Mouse (Mus musculus) urinary bladder, postnatal 0 days (tissue): ENCODE data around the gene Trim32. TPM values are rescaled to one million over a fixed set of nuclear protein-coding genes. Genes with fewer than 3 reads are reported as not detected.

Experiments
- polyA plus RNA-seq: library from polyadenylated mRNA; unstranded; fragments of >200 nt; fragmentation: Nextera tagmentation; extraction: Ambion mirVana; gene quantifications from 2 replicates; pipeline ENCODE4 v1.2.1, GENCODE M21; 2015

Trim32 gene
- 18.5 and 21.2 TPM in 2 replicates for polyA plus RNA-seq

GRCm38 (mm10) chr4:65604504-65605150 is at the start of gene Trim32:
Gene Trim32 (plus strand): TSS chr4:65604986.

